Mouse (Mus musculus): ENCODE measurements at regions not wholly inside any gene's neighbourhood (a gene's known extent, or its start where the extent isn't known, plus 50 kb on each side); places are given as distances from the start of the nearest gene placed in this dataset.

- no peak for DNase-seq (ENCODE audit: extremely low spot score)
Observed at GRCm38 (mm10) chr10:87432306-87432705, 61.2 kb downstream of the Ascl1 start.

- no peak for DNase-seq (ENCODE audit: extremely low spot score)
Observed at GRCm38 (mm10) chr10:87419940-87420385, 73.5 kb downstream of the Ascl1 start.

- peak; percentile 45 for DNase-seq (ENCODE audit: extremely low spot score)
Observed at GRCm38 (mm10) chr10:87419245-87419939, 74.1 kb downstream of the Ascl1 start.

- DNase-seq (ENCODE audit: extremely low spot score), result no peak
Observed at GRCm38 (mm10) chr10:87394296-87394921, 99.1 kb downstream of the Ascl1 start.

- no peak for DNase-seq (ENCODE audit: extremely low spot score)
Observed at GRCm38 (mm10) chr10:87389148-87389547, 104.3 kb downstream of the Ascl1 start.

GRCm38 (mm10) chr10:87385276-87385675 is 108.2 kb downstream of the Ascl1 start:
- no peak for DNase-seq (ENCODE audit: extremely low spot score)

- DNase-seq (ENCODE audit: extremely low spot score), result no peak
Observed at GRCm38 (mm10) chr10:87384606-87385206, 108.8 kb downstream of the Ascl1 start.

GRCm38 (mm10) chr10:87351400-87352172 is 141.9 kb downstream of the Ascl1 start:
- DNase-seq (ENCODE audit: extremely low spot score), result peak; percentile 14

- DNase-seq (ENCODE audit: extremely low spot score), result peak; percentile 8
Observed at GRCm38 (mm10) chr10:87351079-87351399, 142.4 kb downstream of the Ascl1 start.

GRCm38 (mm10) chr10:87335176-87335575 is 158.3 kb downstream of the Ascl1 start:
- DNase-seq (ENCODE audit: extremely low spot score), result no peak

- no peak for DNase-seq (ENCODE audit: extremely low spot score)
Observed at GRCm38 (mm10) chr10:87333311-87333710, 160.1 kb downstream of the Ascl1 start.

- no peak for DNase-seq (ENCODE audit: extremely low spot score)
Observed at GRCm38 (mm10) chr10:87329471-87329870, 164.0 kb downstream of the Ascl1 start.

GRCm38 (mm10) chr10:87325769-87326168 is 167.7 kb downstream of the Ascl1 start:
- DNase-seq (ENCODE audit: extremely low spot score), result no peak

GRCm38 (mm10) chr10:87325143-87325542 is 168.3 kb downstream of the Ascl1 start:
- DNase-seq (ENCODE audit: extremely low spot score), result no peak

GRCm38 (mm10) chr10:87309601-87310062 is 183.8 kb downstream of the Ascl1 start:
- DNase-seq (ENCODE audit: extremely low spot score), result no peak

- no peak for DNase-seq (ENCODE audit: extremely low spot score)
Observed at GRCm38 (mm10) chr10:87308815-87309396, 184.6 kb downstream of the Ascl1 start.

GRCm38 (mm10) chr10:87297166-87297565 is 196.3 kb downstream of the Ascl1 start:
- no peak for DNase-seq (ENCODE audit: extremely low spot score)

- DNase-seq (ENCODE audit: extremely low spot score), result no peak
Observed at GRCm38 (mm10) chr10:87293317-87293716, 200.1 kb downstream of the Ascl1 start.

GRCm38 (mm10) chr10:87286831-87287230 is 206.6 kb downstream of the Ascl1 start:
- DNase-seq (ENCODE audit: extremely low spot score), result no peak

GRCm38 (mm10) chr10:87284296-87284695 is 209.2 kb downstream of the Ascl1 start:
- no peak for DNase-seq (ENCODE audit: extremely low spot score)

All from embryo, embryonic 9.5 days (tissue).